Mouse (Mus musculus) G1E (cell line): ENCODE results near the gene Wdr25. TPM values are rescaled to one million over a fixed set of nuclear protein-coding genes. Genes with fewer than 3 reads are reported as not detected.

Source experiments
- ATAC-seq: 2 replicates; pipeline ENCODE4 v1.8.0; 2016; ENCODE audit warnings: mild to moderate bottlenecking; ENCODE audit not compliant: insufficient number of reproducible peaks, poor library complexity, low FRiP score, severe bottlenecking; ENCODE audit errors: extremely low read depth
- DNase-seq: peaks from one replicate; pipeline ENCODE4 v3.0.0; 2012; ENCODE audit warnings: low spot score
- H3K27me3 ChIP-seq: 2 replicates; pipeline ENCODE4 v1.6.1; 2012; ENCODE audit warnings: mild to moderate bottlenecking, low read length, inconsistent platforms; ENCODE audit not compliant: insufficient read depth
- H3K36me3 ChIP-seq: replicated peaks from 2 replicates; pipeline ENCODE3; 2012; ENCODE audit warnings: mild to moderate bottlenecking, inconsistent platforms
- H3K4me1 ChIP-seq: 2 replicates; pipeline ENCODE4 v1.6.1; 2012; ENCODE audit warnings: low read depth, low read length, inconsistent platforms, mixed read lengths; ENCODE audit not compliant: insufficient read depth
- H3K4me3 ChIP-seq: 2 replicates; pipeline ENCODE4 v1.5.1; 2012; ENCODE audit warnings: low read depth, mild to moderate bottlenecking, inconsistent platforms, low read length, moderate library complexity, mixed read lengths
- H3K9me3 ChIP-seq: replicated peaks from 2 replicates; pipeline ENCODE4 v1.6.1; 2012; ENCODE audit warnings: inconsistent platforms
- CTCF ChIP-seq: IDR thresholded peaks from 2 replicates; pipeline ENCODE4 v1.5.1; 2012; ENCODE audit warnings: low read depth, low read length, inconsistent platforms, mixed read lengths
- GATA1 ChIP-seq: IDR thresholded peaks from 2 replicates; pipeline ENCODE4 v1.6.1; 2012; ENCODE audit warnings: borderline replicate concordance, low read length, inconsistent platforms, mixed read lengths
- GATA2 ChIP-seq: IDR thresholded peaks from 2 replicates; pipeline ENCODE4 v1.6.1; 2012; ENCODE audit warnings: low read depth, low read length, inconsistent platforms, borderline replicate concordance
- POLR2AphosphoS5 ChIP-seq: IDR thresholded peaks from 2 replicates; pipeline ENCODE4 v1.6.1; 2012; ENCODE audit warnings: low read depth, low read length, inconsistent platforms; ENCODE audit not compliant: insufficient replicate concordance
- TAL1 ChIP-seq: conservative IDR thresholded peaks from 2 replicates; pipeline ENCODE4 v1.6.1; 2012; ENCODE audit warnings: low read depth, low read length, inconsistent platforms, mixed read lengths
- polyA plus RNA-seq: library from polyadenylated mRNA; stranded (reverse); fragments of >175 nt; gene quantifications from 2 replicates; pipeline ENCODE4 v1.2.3, GENCODE M21; 2012
- total RNA-seq, 2 experiments: library from RNA; stranded (forward) in 1 of 2; stranded (reverse) in 1 of 2; fragments of 200-1000 nt in 1 of 2; fragments of >200 nt in 1 of 2; fragmentation: Nextera tagmentation in 1 of 2; gene quantifications; 2 replicates each; pipeline ENCODE4 v1.2.3; 2014 to 2017

Wdr25 gene
- total and polyA plus RNA-seq, 3 experiments: 7.0 to 10.1 (median 7.9) TPM

DNA sequence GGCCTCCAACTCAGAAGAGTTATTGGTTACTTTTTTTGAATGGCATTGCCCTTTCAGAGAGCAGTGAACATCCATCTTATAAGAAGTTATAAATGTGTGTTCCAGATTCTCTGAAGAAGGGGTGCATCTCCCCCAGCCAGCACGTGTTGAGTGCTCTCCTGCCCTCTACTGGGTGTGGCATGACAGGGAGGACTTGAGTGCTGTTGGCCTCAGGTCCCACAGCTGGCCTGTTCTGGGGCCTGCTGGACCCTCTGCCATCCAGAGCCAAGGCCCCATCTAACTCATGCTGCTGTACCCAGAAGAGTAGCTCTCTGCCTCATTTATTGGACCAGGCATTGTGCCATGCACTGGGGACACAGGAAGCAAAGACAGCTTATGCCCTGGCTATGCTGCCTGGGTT lies 46.8 kb downstream of the Wdr25 start:
- no peak for ATAC-seq
- Histone ChIP-seq H3K27me3 (no peaks in the 10 kb centered on the region), H3K4me1 (no peaks in the 10 kb centered on the region), H3K36me3 (peaks cover 29% of the 10 kb centered on the region), H3K9me3 (no peaks in the 10 kb centered on the region), H3K4me3 (no peak overlapping the region)
- DNase-seq: no peak
- TF ChIP-seq CTCF (no peak), POLR2AphosphoS5 (no peak), TAL1 (no peak), GATA1 (no peak), GATA2 (no peak)

DNA sequence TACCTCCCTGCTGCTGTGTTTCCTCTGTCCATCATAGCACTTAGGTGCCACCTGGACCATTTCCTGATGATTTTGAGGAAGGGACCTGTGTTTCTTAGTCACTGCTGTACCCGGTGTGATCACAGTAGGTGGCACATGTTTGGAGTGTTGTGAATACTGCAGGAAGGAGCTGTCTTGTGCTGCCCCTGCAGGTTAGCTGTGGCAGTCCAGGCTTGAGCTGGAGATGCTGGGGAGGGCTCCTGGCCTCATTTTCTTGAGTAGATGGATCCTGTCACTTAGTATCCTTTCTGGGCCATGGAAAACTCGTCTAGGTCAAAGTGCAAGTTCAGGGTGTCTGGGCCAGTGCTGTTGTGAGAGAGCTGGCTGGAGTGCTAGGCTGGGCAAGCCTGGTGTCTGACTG lies 47.9 kb downstream of the Wdr25 start:
- H3K36me3 ChIP-seq: peaks cover 26% of the 10 kb centered on the region
- no peak for ATAC-seq

DNA sequence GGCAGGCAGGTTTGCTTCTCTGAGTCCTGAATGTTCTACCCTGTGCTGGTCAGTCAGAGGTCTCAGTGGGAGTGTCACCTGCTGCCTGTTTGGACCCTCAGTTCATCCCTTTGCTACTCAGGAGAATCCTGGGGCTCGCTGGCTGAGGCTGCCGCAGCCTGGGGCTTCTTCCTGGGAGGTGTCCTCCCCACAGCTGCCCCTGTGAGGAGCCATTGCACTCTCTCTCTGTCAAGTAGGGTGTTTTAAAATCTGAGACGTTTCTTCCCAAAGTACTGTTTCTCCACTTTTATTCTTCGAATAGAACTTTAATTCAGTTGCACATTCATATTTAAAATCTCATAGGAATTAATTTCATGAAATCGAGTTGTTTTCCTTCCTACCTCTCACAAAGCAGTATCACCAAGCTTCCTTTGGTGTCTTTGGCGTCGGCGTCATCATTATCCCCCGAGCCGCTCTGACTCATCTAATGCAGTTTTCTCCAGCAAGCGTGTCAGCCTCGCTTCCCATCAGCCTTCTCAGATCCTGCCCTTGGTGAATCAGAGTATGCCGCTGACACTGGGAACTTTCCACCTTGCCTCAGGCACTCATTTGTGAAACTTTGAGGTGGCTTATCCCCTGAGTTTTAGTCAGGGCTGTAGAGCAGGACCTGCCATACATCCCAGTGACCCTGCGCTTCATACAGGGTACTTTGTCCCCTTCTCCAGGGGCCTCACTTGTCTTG lies 48.9 kb downstream of the Wdr25 start:
- Histone ChIP-seq H3K4me3 (no peak overlapping the region), H3K36me3 (peaks cover 28% of the 10 kb centered on the region), H3K27me3 (no peaks in the 10 kb centered on the region), H3K4me1 (no peaks in the 10 kb centered on the region), H3K9me3 (no peaks in the 10 kb centered on the region)
- TF ChIP-seq TAL1 (no peak), CTCF (no peak), POLR2AphosphoS5 (no peak), GATA2 (no peak), GATA1 (no peak)
- ATAC-seq (no peak), DNase-seq (no peak)

More for the DNA sequence above, 47.9 kb downstream of the Wdr25 start:
- Histone ChIP-seq H3K27me3 (no peaks in the 10 kb centered on the region), H3K4me3 (no peak overlapping the region), H3K9me3 (no peaks in the 10 kb centered on the region), H3K4me1 (no peaks in the 10 kb centered on the region)
- TF ChIP-seq GATA2 (no peak), TAL1 (no peak), CTCF (no peak), GATA1 (no peak), POLR2AphosphoS5 (no peak)
- no peak for DNase-seq

DNA sequence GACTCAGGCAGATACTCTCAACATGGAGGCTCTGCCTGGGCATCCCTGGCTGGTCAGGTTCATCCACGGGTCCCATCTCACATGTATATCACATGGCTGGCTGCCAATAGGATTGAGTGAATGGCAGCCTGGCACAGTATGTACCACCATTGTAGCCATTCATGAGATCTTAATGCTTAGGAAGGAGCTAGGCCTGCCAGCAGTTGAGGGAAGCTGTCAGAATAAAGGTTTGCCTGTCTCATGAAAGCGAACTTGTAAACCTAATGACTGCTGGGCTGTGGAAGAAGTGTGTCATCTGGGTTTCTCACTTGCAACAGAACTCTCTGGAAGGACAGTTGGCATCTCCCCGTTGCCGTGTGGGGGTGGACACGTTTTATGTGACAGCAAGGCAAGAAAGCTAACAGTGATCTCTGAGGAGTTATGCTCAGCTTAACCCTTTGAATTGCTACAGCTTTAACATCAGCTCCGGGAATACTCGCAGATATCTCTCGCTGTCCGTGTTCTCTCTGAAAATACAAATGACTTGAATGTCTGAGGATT lies 59.6 kb downstream of the Wdr25 start:
- no peaks in the 10 kb centered on the region for H3K4me1 ChIP-seq
- H3K36me3 ChIP-seq: peaks cover 2% of the 10 kb centered on the region
- DNase-seq (no peak), ATAC-seq (no peak)
- TF ChIP-seq POLR2AphosphoS5 (no peak), TAL1 (no peak), GATA1 (no peak), GATA2 (no peak), CTCF (no peak)
- H3K9me3 ChIP-seq: no peaks in the 10 kb centered on the region
- no peaks in the 10 kb centered on the region for H3K27me3 ChIP-seq
- no peak overlapping the region for H3K4me3 ChIP-seq

DNA sequence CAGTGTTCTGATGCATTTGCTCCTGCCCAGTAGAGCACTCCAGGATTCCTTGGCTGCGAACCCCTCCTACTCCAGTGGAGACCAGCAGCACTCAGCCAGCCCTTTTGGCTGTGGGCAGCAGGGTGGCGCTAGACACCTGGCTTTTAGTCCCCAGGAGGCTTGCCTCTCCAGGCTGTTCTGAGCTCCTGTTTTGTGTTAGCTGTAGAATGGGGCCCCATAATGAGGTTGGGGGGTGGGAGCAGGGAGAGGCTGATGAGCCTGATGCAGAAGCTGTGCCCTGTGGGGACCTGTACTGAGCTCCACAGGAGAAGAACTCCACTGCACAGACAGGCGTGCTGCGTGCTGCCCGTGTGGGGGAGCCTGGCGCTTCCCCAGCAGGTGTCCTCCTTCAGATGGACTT lies 60.4 kb downstream of the Wdr25 start:
- H3K9me3 ChIP-seq: no peaks in the 10 kb centered on the region
- TF ChIP-seq GATA1: no peak
- TF ChIP-seq TAL1: no peak
- no peak for TF ChIP-seq POLR2AphosphoS5
- no peak for TF ChIP-seq GATA2
- no peak for DNase-seq
- peaks cover 2% of the 10 kb centered on the region for H3K36me3 ChIP-seq
- no peak overlapping the region for H3K4me3 ChIP-seq
- no peak for ATAC-seq
- H3K27me3 ChIP-seq: no peaks in the 10 kb centered on the region
- no peaks in the 10 kb centered on the region for H3K4me1 ChIP-seq

DNA sequence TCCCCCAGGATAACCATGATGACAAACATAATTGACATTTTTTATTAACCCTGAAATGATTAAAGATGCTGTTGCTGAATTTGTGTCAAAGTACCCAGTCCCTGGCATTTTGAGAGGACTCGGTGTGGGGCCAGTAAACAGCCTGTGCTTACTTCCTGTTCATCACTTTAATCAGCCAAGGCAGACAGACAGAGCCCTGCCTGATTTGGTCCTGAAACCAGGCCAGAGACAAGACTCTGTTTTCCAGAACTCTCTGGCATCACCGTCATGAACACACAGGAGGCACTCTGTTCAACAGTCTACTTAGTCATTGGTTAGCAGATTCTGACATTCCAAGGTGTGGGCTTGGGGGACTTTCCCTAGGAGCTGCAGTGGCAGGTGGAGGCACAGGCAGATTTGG lies 61.0 kb downstream of the Wdr25 start:
- DNase-seq (no peak), ATAC-seq (no peak)
- Histone ChIP-seq H3K4me1 (no peaks in the 10 kb centered on the region), H3K4me3 (no peak overlapping the region), H3K9me3 (no peaks in the 10 kb centered on the region), H3K27me3 (no peaks in the 10 kb centered on the region), H3K36me3 (peaks cover 2% of the 10 kb centered on the region)
- TF ChIP-seq TAL1 (no peak), POLR2AphosphoS5 (no peak), GATA1 (no peak), GATA2 (no peak), CTCF (no peak)
